Mouse (Mus musculus): ENCODE results near the gene Sympk.

- no peak for TF ChIP-seq POLR2A (IDR thresholded peaks at IDR 0.05; ENCODE audit: insufficient read length, low read depth)
- TF ChIP-seq MYOG (IDR thresholded peaks at IDR 0.05; ENCODE audit: control insufficient read depth in 1 of 3, insufficient read depth in 1 of 3, insufficient read length in 2 of 3, low read depth in 2 of 3): no peak
- no peak for TF ChIP-seq MYOD1 (IDR thresholded peaks at IDR 0.05; ENCODE audit: control insufficient read depth in 1 of 3, insufficient read length in 2 of 3, low read depth in 2 of 3)
- TF ChIP-seq SRF (IDR thresholded peaks at IDR 0.05; ENCODE audit: control insufficient read depth, insufficient read length, low read depth): no peak
- TF ChIP-seq USF1 (IDR thresholded peaks at IDR 0.05; ENCODE audit: low read depth): no peak
These were observed 73.0 kb downstream of the Sympk start for GRCm38 (mm10) chr7:19097217-19097616.
